Mouse (Mus musculus): ENCODE data around the gene Mtus2. TPM values are rescaled to one million over a fixed set of nuclear protein-coding genes. Genes with fewer than 3 reads are reported as not detected.

Gene Mtus2
- polyA plus RNA-seq, 1 experiment from 2014 or later: 1.6 TPM

- Histone ChIP-seq H3K4me1 (ENCODE audit: insufficient read depth) (no peaks in the 10 kb centered on the region), H3K4me2 (ENCODE audit: low read depth, low read length) (no peak overlapping the region), H3K9ac (replicated peaks) (no peak overlapping the region), H3K9me3 (ENCODE audit: low read length) (peaks cover 6% of the 10 kb centered on the region; the same call in 1 of the 2 replicates), H3K4me3 (ENCODE audit: low read depth, low read length) (no peak overlapping the region), H3K27ac (ENCODE audit: low read depth) (no peak overlapping the region), H3K27me3 (ENCODE audit: insufficient read depth, low read length) (no peaks in the 10 kb centered on the region), H3K36me3 (replicated peaks; ENCODE audit: insufficient read depth, low read length) (no peaks in the 10 kb centered on the region)
- DNase-seq (no peak), ATAC-seq (no peak)
- 67% methylated on average over 4 of the region's 4 CpGs for WGBS (ENCODE audit: insufficient replicate concordance)
- TF ChIP-seq EP300 (IDR thresholded peaks at IDR 0.05; ENCODE audit: low read depth) (no peak), CTCF (IDR thresholded peaks at IDR 0.05; ENCODE audit: low read depth) (no peak)
These were observed 33.2 kb downstream of the Mtus2 start for GRCm38 (mm10) chr5:147990289-147990688.

- no peak for DNase-seq
- Histone ChIP-seq H3K4me3 (ENCODE audit: low read depth, low read length) (no peak overlapping the region), H3K27ac (ENCODE audit: low read depth) (no peak overlapping the region), H3K9me3 (ENCODE audit: low read length) (peaks cover 6% of the 10 kb centered on the region; the same call in 1 of the 2 replicates), H3K36me3 (replicated peaks; ENCODE audit: insufficient read depth, low read length) (no peaks in the 10 kb centered on the region), H3K27me3 (ENCODE audit: insufficient read depth, low read length) (no peaks in the 10 kb centered on the region), H3K9ac (replicated peaks) (no peak overlapping the region), H3K4me2 (ENCODE audit: low read depth, low read length) (no peak overlapping the region), H3K4me1 (ENCODE audit: insufficient read depth) (no peaks in the 10 kb centered on the region)
- whole genome bisulfite sequencing (ENCODE audit: insufficient replicate concordance): 86% methylated on average over 10 of the region's 10 CpGs
- ATAC-seq: no peak
- no peak for TF ChIP-seq CTCF (IDR thresholded peaks at IDR 0.05; ENCODE audit: low read depth)
These were observed 33.7 kb downstream of the Mtus2 start for GRCm38 (mm10) chr5:147990775-147991174.

- Histone ChIP-seq H3K27ac (ENCODE audit: low read depth) (no peak overlapping the region), H3K9me3 (ENCODE audit: low read length) (no peaks in the 10 kb centered on the region), H3K4me1 (ENCODE audit: insufficient read depth) (no peaks in the 10 kb centered on the region), H3K9ac (replicated peaks) (no peak overlapping the region), H3K27me3 (ENCODE audit: insufficient read depth, low read length) (no peaks in the 10 kb centered on the region), H3K36me3 (replicated peaks; ENCODE audit: insufficient read depth, low read length) (no peaks in the 10 kb centered on the region), H3K4me2 (ENCODE audit: low read depth, low read length) (peak overlapping the region; percentile 52), H3K4me3 (ENCODE audit: low read depth, low read length) (0 out of 2 replicates have a peak overlapping the region, but pooled peaks have one; percentile 13)
- 22% methylated on average over 20 of the region's 20 CpGs for WGBS (ENCODE audit: insufficient replicate concordance)
- ATAC-seq (peak; percentile 93), DNase-seq (peak; percentile 88)
- TF ChIP-seq EP300 (IDR thresholded peaks at IDR 0.05; ENCODE audit: low read depth): no peak
- TF ChIP-seq CTCF (IDR thresholded peaks at IDR 0.05; ENCODE audit: low read depth): no peak; the same call in none of the 2 replicates
These were observed 35.7 kb downstream of the Mtus2 start for GRCm38 (mm10) chr5:147992581-147993378.

- Histone ChIP-seq H3K9ac (replicated peaks) (no peak overlapping the region), H3K4me2 (ENCODE audit: low read depth, low read length) (no peak overlapping the region), H3K36me3 (replicated peaks; ENCODE audit: insufficient read depth, low read length) (no peaks in the 10 kb centered on the region), H3K27ac (ENCODE audit: low read depth) (no peak overlapping the region), H3K4me3 (ENCODE audit: low read depth, low read length) (no peak overlapping the region), H3K9me3 (ENCODE audit: low read length) (no peaks in the 10 kb centered on the region), H3K4me1 (ENCODE audit: insufficient read depth) (no peaks in the 10 kb centered on the region), H3K27me3 (ENCODE audit: insufficient read depth, low read length) (no peaks in the 10 kb centered on the region)
- no peak for ATAC-seq
- no peak for TF ChIP-seq EP300 (IDR thresholded peaks at IDR 0.05; ENCODE audit: low read depth)
- no peak for TF ChIP-seq CTCF (IDR thresholded peaks at IDR 0.05; ENCODE audit: low read depth)
- DNase-seq: no peak
- 42% methylated on average over 4 of the region's 4 CpGs for WGBS (ENCODE audit: insufficient replicate concordance)
These were observed 48.1 kb downstream of the Mtus2 start for GRCm38 (mm10) chr5:148005263-148005662.

GRCm38 (mm10) chr5:148012156-148012555, 55.0 kb downstream of the Mtus2 start:
- TF ChIP-seq EP300 (IDR thresholded peaks at IDR 0.05; ENCODE audit: low read depth): no peak
- TF ChIP-seq CTCF (IDR thresholded peaks at IDR 0.05; ENCODE audit: low read depth): no peak
- Histone ChIP-seq H3K36me3 (replicated peaks; ENCODE audit: insufficient read depth, low read length) (no peaks in the 10 kb centered on the region), H3K4me3 (ENCODE audit: low read depth, low read length) (no peak overlapping the region), H3K9me3 (ENCODE audit: low read length) (no peaks in the 10 kb centered on the region), H3K4me1 (ENCODE audit: insufficient read depth) (no peaks in the 10 kb centered on the region), H3K27ac (ENCODE audit: low read depth) (no peak overlapping the region), H3K9ac (replicated peaks) (no peak overlapping the region), H3K4me2 (ENCODE audit: low read depth, low read length) (no peak overlapping the region), H3K27me3 (ENCODE audit: insufficient read depth, low read length) (no peaks in the 10 kb centered on the region)
- ATAC-seq (no peak), DNase-seq (no peak)
- WGBS (ENCODE audit: insufficient replicate concordance): 63% methylated on average over 5 of the region's 5 CpGs

- no peak for DNase-seq
- no peak overlapping the region for H3K27ac ChIP-seq (ENCODE audit: low read depth)
- TF ChIP-seq EP300 (IDR thresholded peaks at IDR 0.05; ENCODE audit: low read depth) (no peak), CTCF (IDR thresholded peaks at IDR 0.05; ENCODE audit: low read depth) (no peak)
- H3K4me3 ChIP-seq (ENCODE audit: low read depth, low read length): no peak overlapping the region
- WGBS (ENCODE audit: insufficient replicate concordance): 57% methylated on average over 6 of the region's 6 CpGs
- ATAC-seq: no peak
- no peak overlapping the region for H3K9ac ChIP-seq (replicated peaks)
- H3K4me2 ChIP-seq (ENCODE audit: low read depth, low read length): no peak overlapping the region
- H3K36me3 ChIP-seq (replicated peaks; ENCODE audit: insufficient read depth, low read length): no peaks in the 10 kb centered on the region
- 0 out of 2 replicates have a peak, but pooled peaks cover 3% of the 10 kb centered on the region for H3K9me3 ChIP-seq (ENCODE audit: low read length)
- H3K27me3 ChIP-seq (ENCODE audit: insufficient read depth, low read length): no peaks in the 10 kb centered on the region
- no peaks in the 10 kb centered on the region for H3K4me1 ChIP-seq (ENCODE audit: insufficient read depth)
These were observed 57.2 kb downstream of the Mtus2 start for GRCm38 (mm10) chr5:148014133-148014854.

All from liver, postnatal 0 days (tissue).